Mouse (Mus musculus) midbrain, embryonic 12.5 days (tissue): ENCODE measurements around the gene D130043K22Rik. TPM values are rescaled to one million over a fixed set of nuclear protein-coding genes. Genes with fewer than 3 reads are reported as not detected.

Experiments
- ATAC-seq: fragments of 200-750 bp; cut with Nextera tagmentation; 2 replicates; pipeline ENCODE4 v1.8.0; 2017; ENCODE audit warnings: low read depth, moderate TSS enrichment, moderate library complexity; ENCODE audit not compliant: low FRiP score
- H3K27ac ChIP-seq: fragments of 300-500 bp; sonication (generic); replicated peaks from 2 replicates; pipeline ENCODE4 v1.5.1; 2016; ENCODE audit warnings: mild to moderate bottlenecking
- H3K27me3 ChIP-seq: fragments of 300-500 bp; sonication (generic); 2 replicates; pipeline ENCODE4 v1.6.1; 2016; ENCODE audit warnings: mild to moderate bottlenecking
- H3K36me3 ChIP-seq: fragments of 300-500 bp; sonication (generic); 2 replicates; pipeline ENCODE4 v1.6.1; 2016
- H3K4me1 ChIP-seq: fragments of 300-500 bp; sonication (generic); 2 replicates; pipeline ENCODE4 v1.6.1; 2016
- H3K4me2 ChIP-seq: fragments of 300-500 bp; sonication (generic); replicated peaks from 2 replicates; pipeline ENCODE4 v1.6.1; 2016; ENCODE audit warnings: mild to moderate bottlenecking, moderate library complexity
- H3K4me3 ChIP-seq: fragments of 300-500 bp; sonication (generic); 2 replicates; pipeline ENCODE4 v1.5.1; 2016; ENCODE audit warnings: mild to moderate bottlenecking
- H3K9ac ChIP-seq: fragments of 300-500 bp; sonication (generic); replicated peaks from 2 replicates; pipeline ENCODE4 v1.6.1; 2016; ENCODE audit warnings: mild to moderate bottlenecking, moderate library complexity
- H3K9me3 ChIP-seq: fragments of 300-500 bp; sonication (generic); 2 replicates; pipeline ENCODE4 v1.6.1; 2016; ENCODE audit warnings: mild to moderate bottlenecking
- WGBS: fragments of 180-500 bp; shearing (Covaris S2); methylation state at CpG from one replicate; pipeline ENCODE4 v1.1.7; 2016; 5-methylcytosine and 5-hydroxymethylcytosine counted together
- polyA plus RNA-seq: library from polyadenylated mRNA; unstranded; fragments of >200 nt; fragmentation: Nextera tagmentation; extraction: Ambion mirVana; gene quantifications from 2 replicates; pipeline ENCODE4 v1.2.1, GENCODE M21; 2016

The D130043K22Rik gene
- polyA plus RNA-seq, 1 experiment from 2014 or later: 1.8 TPM

DNA sequence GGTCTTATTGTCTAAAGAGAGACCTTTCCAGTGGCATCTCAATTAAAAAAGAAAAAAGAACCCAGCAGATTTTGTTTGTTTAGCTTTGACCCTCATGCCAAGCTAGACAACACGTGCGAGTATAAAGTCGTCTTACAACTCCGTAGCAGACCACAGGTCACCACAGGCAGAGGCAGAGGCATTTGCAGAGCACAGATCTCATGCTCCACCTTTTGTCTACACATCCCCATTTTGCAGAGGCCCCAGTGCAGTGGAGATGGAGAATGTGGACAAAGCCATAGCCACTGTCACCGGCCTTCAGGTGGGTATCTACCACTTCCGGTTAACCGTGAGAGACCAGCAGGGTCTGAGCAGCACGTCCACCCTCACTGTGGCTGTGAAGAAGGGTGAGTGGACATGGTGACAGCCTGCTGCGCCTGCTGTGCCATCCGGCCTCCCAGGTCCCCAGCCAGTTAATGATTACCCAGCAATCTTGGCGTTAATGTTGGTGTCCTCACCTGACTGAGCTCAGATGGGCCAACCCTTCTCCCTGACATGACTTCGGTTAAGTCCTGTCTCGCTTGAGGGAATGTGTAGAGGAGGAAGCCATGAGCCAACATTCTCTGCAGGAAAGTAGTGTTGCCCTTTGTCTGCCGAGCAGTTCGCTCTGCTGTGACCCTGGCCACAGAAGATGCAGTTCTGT is 34.6 kb downstream of the D130043K22Rik start:
- H3K4me1 ChIP-seq: no peaks in the 10 kb centered on the region
- H3K4me3 ChIP-seq: no peak overlapping the region
- H3K27me3 ChIP-seq: no peaks in the 10 kb centered on the region
- no peaks in the 10 kb centered on the region for H3K36me3 ChIP-seq
- H3K9ac ChIP-seq: no peak overlapping the region
- no peak overlapping the region for H3K27ac ChIP-seq
- no peak overlapping the region for H3K4me2 ChIP-seq
- 90% methylated on average over 15 of the region's 15 CpGs for WGBS
- no peaks in the 10 kb centered on the region; the same call in 1 of the 2 replicates for H3K9me3 ChIP-seq
- no peak for ATAC-seq

- Histone ChIP-seq H3K4me2 (no peak overlapping the region), H3K4me3 (no peak overlapping the region), H3K9me3 (no peaks in the 10 kb centered on the region; the same call in 1 of the 2 replicates), H3K36me3 (no peaks in the 10 kb centered on the region), H3K27me3 (no peaks in the 10 kb centered on the region), H3K9ac (no peak overlapping the region), H3K27ac (no peak overlapping the region), H3K4me1 (no peaks in the 10 kb centered on the region)
- 89% methylated on average over 6 of the region's 6 CpGs for WGBS
- ATAC-seq: no peak
Observed at GRCm38 (mm10) chr13:24880208-24880607, 35.3 kb downstream of the D130043K22Rik start.

DNA sequence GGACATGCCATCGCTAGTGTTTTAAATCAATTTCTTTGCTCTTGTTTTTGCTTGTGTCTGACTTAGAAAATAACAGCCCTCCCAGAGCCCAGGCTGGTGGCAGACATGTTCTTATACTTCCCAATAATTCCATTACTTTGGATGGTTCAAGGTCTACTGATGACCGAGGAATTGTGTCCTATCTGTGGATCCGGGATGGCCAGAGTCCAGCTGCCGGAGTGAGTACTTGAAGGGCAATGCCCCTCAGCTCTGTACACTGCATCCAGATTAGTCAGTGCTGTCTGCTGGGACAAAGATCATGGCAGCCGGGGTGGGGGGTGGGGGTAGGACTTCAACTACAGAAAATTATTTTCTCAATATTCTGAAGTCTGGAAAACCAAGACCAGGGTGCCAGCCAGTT is 35.8 kb downstream of the D130043K22Rik start:
- Histone ChIP-seq H3K27ac (no peak overlapping the region), H3K9ac (no peak overlapping the region), H3K4me1 (no peaks in the 10 kb centered on the region), H3K4me2 (no peak overlapping the region), H3K36me3 (no peaks in the 10 kb centered on the region), H3K27me3 (no peaks in the 10 kb centered on the region), H3K9me3 (no peaks in the 10 kb centered on the region), H3K4me3 (no peak overlapping the region)
- 87% methylated on average over 5 of the region's 5 CpGs for WGBS
- no peak for ATAC-seq

DNA sequence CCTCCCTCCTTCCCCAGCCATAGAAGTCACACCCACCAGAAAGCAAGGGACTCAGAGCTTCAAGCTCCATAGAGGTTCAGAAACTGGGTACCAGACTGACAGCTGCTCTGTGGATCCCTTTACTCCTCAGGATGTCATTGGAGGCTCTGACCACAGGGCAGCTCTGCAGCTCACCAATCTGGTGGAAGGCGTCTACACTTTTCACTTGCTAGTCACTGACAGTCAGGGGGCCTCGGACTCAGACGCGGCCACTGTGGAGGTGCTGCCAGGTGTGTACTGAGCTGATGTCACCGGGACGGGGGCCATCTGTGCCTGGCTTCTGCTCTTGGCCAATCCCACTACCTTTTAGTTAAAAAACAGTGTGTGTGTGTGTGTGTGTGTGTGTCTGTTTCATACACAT is 37.5 kb downstream of the D130043K22Rik start:
- Histone ChIP-seq H3K9ac (no peak overlapping the region), H3K4me3 (no peak overlapping the region), H3K9me3 (no peaks in the 10 kb centered on the region), H3K27me3 (no peaks in the 10 kb centered on the region), H3K4me1 (no peaks in the 10 kb centered on the region), H3K36me3 (no peaks in the 10 kb centered on the region), H3K4me2 (no peak overlapping the region), H3K27ac (no peak overlapping the region)
- no peak for ATAC-seq
- 91% methylated on average over 6 of the region's 6 CpGs for whole genome bisulfite sequencing

DNA sequence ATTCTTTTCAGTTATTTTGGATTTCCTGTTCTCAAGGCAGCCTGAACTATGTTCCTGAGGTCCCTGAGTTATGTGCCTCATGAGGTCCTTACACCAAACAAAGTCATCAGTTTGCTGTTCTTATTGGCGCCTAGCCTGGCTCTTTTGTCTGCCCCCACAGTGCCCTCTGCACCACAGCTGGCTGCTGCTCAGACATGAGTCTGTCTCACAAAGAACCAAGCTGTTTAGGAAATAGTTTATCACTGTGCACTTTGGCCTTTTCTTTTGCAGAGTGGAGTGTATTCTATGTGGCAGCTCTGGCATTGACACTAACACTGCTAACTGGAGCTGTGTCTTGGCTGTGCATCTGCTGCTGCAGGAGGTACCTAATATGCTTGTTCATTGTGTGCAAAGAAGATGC is 44.6 kb downstream of the D130043K22Rik start:
- ATAC-seq: no peak
- Histone ChIP-seq H3K4me3 (no peak overlapping the region), H3K4me1 (no peaks in the 10 kb centered on the region), H3K27me3 (no peaks in the 10 kb centered on the region), H3K36me3 (no peaks in the 10 kb centered on the region), H3K9me3 (no peaks in the 10 kb centered on the region), H3K9ac (no peak overlapping the region), H3K27ac (no peak overlapping the region), H3K4me2 (no peak overlapping the region)
- 57% methylated on average over 1 of the region's 1 CpGs for WGBS

DNA sequence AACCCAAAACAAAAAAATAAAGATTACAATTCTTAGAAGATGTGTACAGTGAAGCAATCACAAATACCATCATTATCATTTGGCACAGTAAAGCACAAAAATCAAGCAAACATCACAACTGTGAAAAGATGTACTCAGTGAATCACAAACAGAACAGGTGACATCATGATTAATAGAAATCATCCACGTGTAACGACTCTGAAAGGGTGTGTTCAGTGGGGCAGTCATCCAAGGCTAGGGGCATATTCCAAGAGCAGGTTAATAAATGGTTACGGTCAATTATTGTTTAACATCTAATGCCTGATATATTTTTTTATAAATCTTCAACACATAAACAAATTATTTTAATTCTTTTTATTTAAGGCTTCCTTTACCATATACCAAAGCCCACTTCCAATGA is 47.6 kb downstream of the D130043K22Rik start:
- Histone ChIP-seq H3K4me3 (no peak overlapping the region), H3K27me3 (no peaks in the 10 kb centered on the region), H3K36me3 (no peaks in the 10 kb centered on the region), H3K27ac (no peak overlapping the region), H3K9me3 (no peaks in the 10 kb centered on the region), H3K4me1 (no peaks in the 10 kb centered on the region), H3K4me2 (no peak overlapping the region), H3K9ac (no peak overlapping the region)
- WGBS: 95% methylated on average over 3 of the region's 3 CpGs
- no peak for ATAC-seq

DNA sequence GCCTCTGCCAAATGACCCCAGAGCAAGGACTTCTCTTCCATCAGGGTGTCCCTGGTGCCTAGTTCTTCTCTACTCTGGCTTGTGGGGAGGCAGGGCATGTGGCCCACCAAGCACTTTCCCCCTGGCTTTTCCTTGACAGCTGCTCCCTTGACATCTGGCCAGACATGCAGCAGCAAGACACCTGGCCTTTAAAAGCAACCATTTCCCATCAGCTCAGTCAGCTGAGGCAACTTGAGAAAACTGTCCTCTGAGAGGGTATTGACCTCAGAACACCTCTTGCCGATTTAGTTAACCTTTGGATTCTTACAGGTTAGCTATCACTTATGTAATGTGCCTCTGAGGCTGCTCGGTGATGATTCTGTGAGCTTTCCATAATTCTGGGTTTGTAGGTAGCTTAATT is 48.9 kb downstream of the D130043K22Rik start:
- Histone ChIP-seq H3K4me2 (no peak overlapping the region), H3K9ac (no peak overlapping the region), H3K36me3 (no peaks in the 10 kb centered on the region), H3K27ac (no peak overlapping the region), H3K4me3 (no peak overlapping the region), H3K27me3 (no peaks in the 10 kb centered on the region), H3K9me3 (no peaks in the 10 kb centered on the region), H3K4me1 (no peaks in the 10 kb centered on the region)
- 90% methylated on average over 2 of the region's 2 CpGs for WGBS
- ATAC-seq: no peak

DNA sequence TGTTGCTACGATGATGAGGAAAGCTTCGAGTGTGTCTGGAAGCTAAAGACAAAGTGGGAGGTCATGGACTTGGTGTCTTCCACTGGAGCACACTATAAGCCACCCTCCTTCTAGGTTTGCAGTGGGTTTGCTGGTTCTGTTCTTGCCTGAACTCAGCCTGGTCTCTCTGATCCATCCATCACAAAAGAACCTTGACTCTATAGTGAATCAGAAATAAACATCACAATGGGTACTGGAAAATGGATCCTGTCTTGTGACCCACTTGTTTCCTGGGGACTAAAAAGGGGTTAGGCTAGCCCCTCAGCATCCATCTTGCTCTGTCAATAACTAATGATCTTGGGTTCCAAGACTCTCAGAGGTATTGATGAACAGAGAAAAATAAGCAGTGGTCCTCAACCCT is 57.0 kb downstream of the D130043K22Rik start:
- no peak for ATAC-seq
- Histone ChIP-seq H3K9me3 (no peaks in the 10 kb centered on the region), H3K27me3 (no peaks in the 10 kb centered on the region), H3K9ac (no peak overlapping the region), H3K4me2 (no peak overlapping the region), H3K36me3 (no peaks in the 10 kb centered on the region), H3K27ac (no peak overlapping the region), H3K4me1 (0 out of 2 replicates have a peak, but pooled peaks cover 3% of the 10 kb centered on the region), H3K4me3 (no peak overlapping the region)
- 86% methylated on average over 2 of the region's 2 CpGs for WGBS

GRCm38 (mm10) chr13:24903412-24903811 is 58.5 kb downstream of the D130043K22Rik start:
- no peak overlapping the region for H3K4me3 ChIP-seq
- no peak overlapping the region for H3K9ac ChIP-seq
- no peak for ATAC-seq
- 0 out of 2 replicates have a peak, but pooled peaks cover 5% of the 10 kb centered on the region for H3K4me1 ChIP-seq
- no peak overlapping the region for H3K27ac ChIP-seq
- no peaks in the 10 kb centered on the region for H3K36me3 ChIP-seq
- WGBS: 76% methylated on average over 6 of the region's 6 CpGs
- no peak overlapping the region for H3K4me2 ChIP-seq
- H3K9me3 ChIP-seq: no peaks in the 10 kb centered on the region
- H3K27me3 ChIP-seq: no peaks in the 10 kb centered on the region

- H3K4me3 ChIP-seq: no peak overlapping the region
- no peak for ATAC-seq
- 94% methylated on average over 12 of the region's 12 CpGs for WGBS
Observed at GRCm38 (mm10) chr13:24905422-24905821, 60.5 kb downstream of the D130043K22Rik start.

GRCm38 (mm10) chr13:24906831-24907570 is 62.1 kb downstream of the D130043K22Rik start:
- no peak for ATAC-seq
- H3K4me2 ChIP-seq: no peak overlapping the region
- H3K4me3 ChIP-seq: no peak overlapping the region
- 0 out of 2 replicates have a peak, but pooled peaks cover 5% of the 10 kb centered on the region for H3K4me1 ChIP-seq
- no peaks in the 10 kb centered on the region for H3K27me3 ChIP-seq
- H3K9ac ChIP-seq: no peak overlapping the region
- peaks cover 10% of the 10 kb centered on the region for H3K36me3 ChIP-seq
- H3K9me3 ChIP-seq: no peaks in the 10 kb centered on the region
- 69% methylated on average over 11 of the region's 11 CpGs for WGBS
- H3K27ac ChIP-seq: no peak overlapping the region

More at GRCm38 (mm10) chr13:24905422-24905821, 60.5 kb downstream of the D130043K22Rik start:
- H3K4me2 ChIP-seq: no peak overlapping the region
- no peaks in the 10 kb centered on the region for H3K27me3 ChIP-seq
- H3K9ac ChIP-seq: no peak overlapping the region
- no peak overlapping the region for H3K27ac ChIP-seq
- H3K36me3 ChIP-seq: no peaks in the 10 kb centered on the region
- no peaks in the 10 kb centered on the region for H3K9me3 ChIP-seq
- H3K4me1 ChIP-seq: 0 out of 2 replicates have a peak, but pooled peaks cover 5% of the 10 kb centered on the region

DNA sequence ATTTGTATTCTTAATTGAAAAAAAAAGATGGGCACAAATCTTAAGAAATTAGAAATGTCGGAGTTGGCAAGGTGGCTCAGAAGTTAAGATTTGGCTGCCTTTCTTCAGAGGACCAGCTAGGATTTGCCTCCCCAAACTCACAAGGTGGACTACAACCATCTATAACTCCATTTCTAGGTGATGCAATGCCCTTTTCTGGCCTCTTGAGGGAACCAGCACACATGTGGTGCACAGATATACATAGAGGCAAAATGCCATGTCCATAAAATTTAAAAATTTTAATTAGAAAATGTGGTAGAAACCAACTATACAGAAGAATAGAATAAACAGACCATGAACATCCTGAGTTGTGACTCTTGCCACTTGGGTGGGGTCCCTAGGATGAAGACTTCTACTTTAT is 64.2 kb downstream of the D130043K22Rik start:
- H3K4me2 ChIP-seq: no peak overlapping the region
- no peak overlapping the region for H3K4me3 ChIP-seq
- no peak for ATAC-seq
- H3K27me3 ChIP-seq: no peaks in the 10 kb centered on the region
- H3K27ac ChIP-seq: no peak overlapping the region
- H3K9me3 ChIP-seq: no peaks in the 10 kb centered on the region
- 0 out of 2 replicates have a peak, but pooled peaks cover 5% of the 10 kb centered on the region for H3K4me1 ChIP-seq
- WGBS: 95% methylated on average over 1 of the region's 1 CpGs
- H3K36me3 ChIP-seq: peaks cover 16% of the 10 kb centered on the region
- H3K9ac ChIP-seq: no peak overlapping the region
